Mouse (Mus musculus) embryonic fibroblast, embryonic 13.5 days (primary cell): ENCODE measurements around the gene Siglech. TPM values are rescaled to one million over a fixed set of nuclear protein-coding genes. Genes with fewer than 3 reads are reported as not detected.
"Not testable (repeated sequence)": the region's sequence is repeated elsewhere in the genome, so short reads cannot be mapped to it uniquely, and the experiment has no call there.

Experiments used
- H3K27ac ChIP-seq: 2 replicates; pipeline ENCODE4 v1.5.1; 2012; ENCODE audit warnings: low read length, control low read depth, inconsistent platforms; ENCODE audit not compliant: insufficient read depth
- H3K4me1 ChIP-seq: 2 replicates; pipeline ENCODE4 v1.6.1; 2011; ENCODE audit warnings: low read length; ENCODE audit not compliant: control insufficient read depth, insufficient read depth
- H3K4me3 ChIP-seq: 2 replicates; pipeline ENCODE4 v1.5.1; 2011; ENCODE audit warnings: mild to moderate bottlenecking, control low read depth, low read length; ENCODE audit not compliant: insufficient read depth
- CTCF ChIP-seq: IDR thresholded peaks from 2 replicates; pipeline ENCODE4 v1.5.1; 2011; ENCODE audit warnings: mild to moderate bottlenecking, control low read depth, low read length, moderate library complexity, borderline replicate concordance; ENCODE audit not compliant: insufficient read depth
- POLR2A ChIP-seq: IDR thresholded peaks from 2 replicates; pipeline ENCODE4 v1.6.1; 2011; ENCODE audit warnings: low read depth, mild to moderate bottlenecking, control low read depth, low read length, moderate library complexity
- polyA plus RNA-seq: library from polyadenylated mRNA; stranded (reverse); fragments of >200 nt; gene quantifications from 2 replicates; pipeline ENCODE4 v1.2.4, GENCODE M21; 2011; ENCODE audit warnings: low read depth; ENCODE audit not compliant: missing spikeins, insufficient read length

The Siglech gene
- polyA plus RNA-seq, 1 experiment = not detected

- no peak overlapping the region for H3K27ac ChIP-seq
Observed at GRCm38 (mm10) chr7:55780011-55780410, 12.0 kb downstream of the Siglech start.

GRCm38 (mm10) chr7:55782493-55782892 lies 14.5 kb downstream of the Siglech start:
- Histone ChIP-seq H3K4me3 (no peak overlapping the region), H3K4me1 (no peaks in the 10 kb centered on the region), H3K27ac (no peak overlapping the region)
- TF ChIP-seq POLR2A (no peak), CTCF (no peak)

More at GRCm38 (mm10) chr7:55780011-55780410, 12.0 kb downstream of the Siglech start:
- no peak for TF ChIP-seq CTCF
- TF ChIP-seq POLR2A = no peak
- Histone ChIP-seq H3K4me3 (no peak overlapping the region), H3K4me1 (no peaks in the 10 kb centered on the region)

GRCm38 (mm10) chr7:55784580-55784979 lies 16.6 kb downstream of the Siglech start:
- Histone ChIP-seq H3K27ac (no peak overlapping the region), H3K4me3 (no peak overlapping the region), H3K4me1 (no peaks in the 10 kb centered on the region)
- no peak for TF ChIP-seq POLR2A
- no peak for TF ChIP-seq CTCF

GRCm38 (mm10) chr7:55790586-55790985 lies 22.6 kb downstream of the Siglech start:
- not testable (repeated sequence) for H3K4me3 ChIP-seq, H3K4me1 ChIP-seq

GRCm38 (mm10) chr7:55792280-55792679 lies 24.3 kb downstream of the Siglech start:
- H3K27ac ChIP-seq = no peak overlapping the region
- TF ChIP-seq POLR2A = no peak
- TF ChIP-seq CTCF = no peak
- peaks cover 4% of the 10 kb centered on the region for H3K4me1 ChIP-seq
- H3K4me3 ChIP-seq = no peak overlapping the region

More at GRCm38 (mm10) chr7:55790586-55790985, 22.6 kb downstream of the Siglech start:
- H3K27ac ChIP-seq = not testable (repeated sequence)

- peak overlapping the region; percentile 97 for H3K4me3 ChIP-seq
- peaks cover 4% of the 10 kb centered on the region for H3K4me1 ChIP-seq
- peak overlapping the region; percentile 27 for H3K27ac ChIP-seq
- TF ChIP-seq POLR2A (no peak), CTCF (no peak)
Observed at GRCm38 (mm10) chr7:55793236-55793951, 25.4 kb downstream of the Siglech start.

- Histone ChIP-seq H3K4me1 (peaks cover 4% of the 10 kb centered on the region), H3K4me3 (peak within 1 kb of the TSS; percentile 97), H3K27ac (peak within 1 kb of the TSS; percentile 27)
- TF ChIP-seq CTCF (no peak), POLR2A (peak; percentile 98)
Observed at GRCm38 (mm10) chr7:55793952-55794603, 26.1 kb downstream of the Siglech start, which contains the start of gene Tubgcp5. Gene Tubgcp5 (plus strand): TSS chr7:55794154.

- TF ChIP-seq CTCF = no peak
- no peak for TF ChIP-seq POLR2A
Observed at GRCm38 (mm10) chr7:55799981-55800380, 32.0 kb downstream of the Siglech start.

GRCm38 (mm10) chr7:55809967-55810366 lies 42.0 kb downstream of the Siglech start:
- no peak for TF ChIP-seq POLR2A
- H3K4me1 ChIP-seq = no peaks in the 10 kb centered on the region

More at GRCm38 (mm10) chr7:55799981-55800380, 32.0 kb downstream of the Siglech start:
- peaks cover 1% of the 10 kb centered on the region; the same call in 1 of the 2 replicates for H3K4me1 ChIP-seq
- no peak overlapping the region for H3K27ac ChIP-seq
- H3K4me3 ChIP-seq = no peak overlapping the region

GRCm38 (mm10) chr7:55824468-55824867 lies 56.5 kb downstream of the Siglech start:
- TF ChIP-seq CTCF (no peak), POLR2A (no peak)
- H3K4me3 ChIP-seq = no peak overlapping the region
- no peaks in the 10 kb centered on the region for H3K4me1 ChIP-seq
- H3K27ac ChIP-seq = no peak overlapping the region

More at GRCm38 (mm10) chr7:55809967-55810366, 42.0 kb downstream of the Siglech start:
- no peak overlapping the region for H3K27ac ChIP-seq
- H3K4me3 ChIP-seq = no peak overlapping the region
